Mouse (Mus musculus) myocyte (in vitro differentiated cells): Measurements from ENCODE around the gene Igf2bp1.

Experiments used
- CEBPB ChIP-seq: IDR thresholded peaks from 2 replicates; pipeline ENCODE4 v1.6.1; 2011; ENCODE audit warnings: mild to moderate bottlenecking, moderate library complexity; ENCODE audit not compliant: poor library complexity, insufficient read depth, severe bottlenecking
- E2F4 ChIP-seq: IDR thresholded peaks from one replicate; pipeline ENCODE4 v1.6.1; 2011; ENCODE audit warnings: mild to moderate bottlenecking, control low read depth, moderate library complexity; ENCODE audit not compliant: insufficient read depth
- MAX ChIP-seq: IDR thresholded peaks from one replicate; pipeline ENCODE4 v1.6.1; 2011; ENCODE audit warnings: low read depth, mild to moderate bottlenecking, control low read depth
- MYOD1 ChIP-seq, 3 experiments: IDR thresholded peaks; one replicate each; pipeline ENCODE4 v1.6.1; 2011; ENCODE audit warnings: control low read depth in 2 of 3, low read depth in 2 of 3, mild to moderate bottlenecking in 2 of 3, moderate library complexity in 1 of 3; ENCODE audit not compliant: insufficient read length in 2 of 3, control insufficient read depth in 1 of 3
- MYOG ChIP-seq, 3 experiments: IDR thresholded peaks; one replicate each; pipeline ENCODE4 v1.6.1; 2011; ENCODE audit warnings: control low read depth in 2 of 3, low read depth in 2 of 3, mild to moderate bottlenecking in 2 of 3; ENCODE audit not compliant: insufficient read length in 2 of 3, control insufficient read depth in 1 of 3, insufficient read depth in 1 of 3
- POLR2A ChIP-seq: IDR thresholded peaks from one replicate; pipeline ENCODE4 v1.6.1; 2011; ENCODE audit warnings: low read depth, mild to moderate bottlenecking, control low read depth, moderate library complexity; ENCODE audit not compliant: insufficient read length
- POLR2AphosphoS2 ChIP-seq: IDR thresholded peaks from one replicate; pipeline ENCODE4 v1.6.1; 2011; ENCODE audit warnings: low read depth, control low read depth; ENCODE audit not compliant: insufficient read length
- REST ChIP-seq: IDR thresholded peaks from one replicate; pipeline ENCODE4 v1.6.1; 2011; ENCODE audit warnings: mild to moderate bottlenecking, control low read depth, moderate library complexity; ENCODE audit not compliant: insufficient read depth, insufficient read length
- SRF ChIP-seq: IDR thresholded peaks from one replicate; pipeline ENCODE4 v1.6.1; 2011; ENCODE audit warnings: low read depth; ENCODE audit not compliant: control insufficient read depth, insufficient read length
- TCF12 ChIP-seq: IDR thresholded peaks from one replicate; pipeline ENCODE4 v1.6.1; 2011; ENCODE audit warnings: mild to moderate bottlenecking, control low read depth; ENCODE audit not compliant: poor library complexity, insufficient read depth, severe bottlenecking
- TCF3 ChIP-seq: IDR thresholded peaks from one replicate; pipeline ENCODE4 v1.6.1; 2011; ENCODE audit warnings: low read depth, control low read depth; ENCODE audit not compliant: insufficient read length
- USF1 ChIP-seq: IDR thresholded peaks from one replicate; pipeline ENCODE4 v1.6.1; 2011; ENCODE audit warnings: low read depth, mild to moderate bottlenecking, control low read depth, moderate library complexity

DNA sequence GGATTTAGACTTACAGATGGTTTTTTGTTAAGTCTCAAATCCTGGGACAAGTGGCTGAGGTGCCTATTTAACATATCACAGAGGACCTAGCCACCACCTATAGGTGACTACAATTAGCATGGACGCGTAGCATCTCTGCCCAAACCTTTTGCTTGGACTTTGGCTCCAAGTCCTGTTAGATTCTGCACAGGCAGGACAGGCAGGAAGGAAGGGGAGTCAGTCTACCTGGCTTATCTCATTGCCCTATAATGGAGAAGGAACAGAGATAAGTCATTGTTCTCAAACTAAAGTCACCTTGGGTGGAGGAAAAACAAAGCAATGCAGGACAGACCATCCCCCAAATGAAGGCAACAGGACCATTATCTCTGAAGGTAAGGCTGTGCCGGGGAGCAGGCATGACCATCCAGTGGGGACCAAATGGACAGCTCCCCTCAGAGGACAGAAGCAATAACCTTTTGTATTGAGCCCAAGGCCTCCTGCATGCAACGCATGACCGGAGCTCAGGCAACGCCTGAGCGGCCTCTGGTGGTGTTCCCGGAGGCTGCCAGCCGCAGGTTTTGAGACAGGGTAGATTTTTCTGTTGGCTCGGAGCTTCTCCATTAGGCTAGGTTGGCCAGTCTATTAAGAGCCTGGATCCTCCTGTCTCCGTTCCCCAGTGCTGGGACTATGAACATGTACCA lies 65.8 kb downstream of the Igf2bp1 start:
- no peak for TF ChIP-seq POLR2AphosphoS2
- no peak for TF ChIP-seq MAX
- TF ChIP-seq TCF12: no peak
- TF ChIP-seq POLR2A: no peak
- TF ChIP-seq MYOD1 (IDR thresholded peaks at IDR 0.05; ENCODE audit: control insufficient read depth in 1 of 3, insufficient read length in 2 of 3, low read depth in 2 of 3): no peak
- TF ChIP-seq CEBPB: no peak
- TF ChIP-seq USF1: no peak
- TF ChIP-seq E2F4: no peak
- no peak for TF ChIP-seq MYOG (IDR thresholded peaks at IDR 0.05; ENCODE audit: control insufficient read depth in 1 of 3, insufficient read depth in 1 of 3, insufficient read length in 2 of 3, low read depth in 2 of 3)
- no peak for TF ChIP-seq REST
- TF ChIP-seq TCF3: no peak
- no peak for TF ChIP-seq SRF
